Mouse (Mus musculus) thymus, postnatal 0 days (tissue): Measurements from ENCODE around the gene H2-T3. TPM values are rescaled to one million over a fixed set of nuclear protein-coding genes. Genes with fewer than 3 reads are reported as not detected.

Source experiments
- polyA plus RNA-seq: library from polyadenylated mRNA; unstranded; fragments of >200 nt; fragmentation: Nextera tagmentation; extraction: Ambion mirVana; gene quantifications from 2 replicates; pipeline ENCODE4 v1.2.1, GENCODE M21; 2015

Gene H2-T3
- polyA plus RNA-seq, 1 experiment from 2014 or later: 2.7 TPM

Other genes starting within 250 kb of the H2-T3 start
- 102 and 114 TPM in 2 replicates for gene Abcf1, start 220.5 kb downstream of the H2-T3 start, polyA plus RNA-seq
- 38.6 and 42.4 TPM in 2 replicates for gene Gnl1, start 210.4 kb downstream of the H2-T3 start, polyA plus RNA-seq
- gene Prr3, start 210.1 kb downstream of the H2-T3 start, polyA plus RNA-seq: 22.0 TPM in 2 replicates
- 4.2 and 6.5 TPM in 2 replicates for gene H2-T24, start 169.7 kb downstream of the H2-T3 start, polyA plus RNA-seq
- gene H2-T23, start 157.4 kb downstream of the H2-T3 start, polyA plus RNA-seq: 136 and 163 TPM in 2 replicates
- 60.4 and 66.8 TPM in 2 replicates for gene H2-T22, start 147.5 kb downstream of the H2-T3 start, polyA plus RNA-seq
- gene Gm6034, start 147.3 kb downstream of the H2-T3 start, polyA plus RNA-seq: 0.10 and 0.13 TPM in 2 replicates
- gene Gm11127, start 131.9 kb downstream of the H2-T3 start, polyA plus RNA-seq: 0.96 and 1.3 TPM in 2 replicates
- 0.48 and 0.57 TPM in 2 replicates for gene Gm19684, start 68.6 kb downstream of the H2-T3 start, polyA plus RNA-seq
- gene Gm7030, start 60.9 kb downstream of the H2-T3 start, polyA plus RNA-seq: 0.45 and 0.99 TPM in 2 replicates
- 13.7 and 15.3 TPM in 2 replicates for gene Gm8909, start 21.8 kb downstream of the H2-T3 start, polyA plus RNA-seq
- gene Rpp21, start 67.8 kb upstream of the H2-T3 start, polyA plus RNA-seq: 155 and 159 TPM in 2 replicates
- 11.4 and 16.1 TPM in 2 replicates for gene Trim39, start 82.0 kb upstream of the H2-T3 start, polyA plus RNA-seq
- gene H2-M10.2, start 96.2 kb upstream of the H2-T3 start, polyA plus RNA-seq: 0.12 TPM in 1 of 2 replicates, not detected in the other
- gene H2-M10.1, start 135.9 kb upstream of the H2-T3 start, polyA plus RNA-seq: 0.22 and 0.34 TPM in 2 replicates
- 0.08 TPM in 1 of 2 replicates, not detected in the other for gene H2-M10.3, start 178.1 kb upstream of the H2-T3 start, polyA plus RNA-seq